Mouse (Mus musculus) spleen, embryonic (tissue): Measurements from ENCODE around the gene Bcl11a.

Experiments used
- CTCF ChIA-PET: fragments of 350-600 bp; sonication (Branson Sonifier 250); formaldehyde crosslinking; loops from one replicate; lab custom pipeline; 2022; lab: Charles Lee

The Bcl11a gene

DNA sequence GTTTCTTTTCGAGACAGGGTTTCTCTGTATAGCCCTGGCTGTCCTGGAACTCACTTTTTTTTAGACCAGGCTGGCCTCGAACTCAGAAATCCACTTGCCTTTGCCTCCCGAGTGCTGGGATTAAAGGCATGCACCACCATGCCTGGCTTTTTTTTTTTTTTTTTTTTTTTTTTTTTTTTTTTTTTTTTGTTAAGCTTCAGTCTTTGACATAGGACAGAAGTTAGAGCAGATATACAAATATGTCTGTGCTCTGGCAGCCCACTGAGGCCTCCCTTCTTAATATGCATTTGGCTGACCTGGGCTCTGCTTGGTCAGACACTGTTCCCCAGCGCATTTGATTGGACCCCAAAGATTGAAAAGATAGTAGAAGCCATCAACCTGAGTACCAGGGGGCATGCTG is 51.0 kb downstream of the Bcl11a start:
- CTCF ChIA-PET, result interaction anchor here (0.6 to 0.7 kb wide), 2 partner anchors 105 to 358 kb away, joined by 3 to 5 read pairs; partner anchors contain the start of gene Rel

DNA sequence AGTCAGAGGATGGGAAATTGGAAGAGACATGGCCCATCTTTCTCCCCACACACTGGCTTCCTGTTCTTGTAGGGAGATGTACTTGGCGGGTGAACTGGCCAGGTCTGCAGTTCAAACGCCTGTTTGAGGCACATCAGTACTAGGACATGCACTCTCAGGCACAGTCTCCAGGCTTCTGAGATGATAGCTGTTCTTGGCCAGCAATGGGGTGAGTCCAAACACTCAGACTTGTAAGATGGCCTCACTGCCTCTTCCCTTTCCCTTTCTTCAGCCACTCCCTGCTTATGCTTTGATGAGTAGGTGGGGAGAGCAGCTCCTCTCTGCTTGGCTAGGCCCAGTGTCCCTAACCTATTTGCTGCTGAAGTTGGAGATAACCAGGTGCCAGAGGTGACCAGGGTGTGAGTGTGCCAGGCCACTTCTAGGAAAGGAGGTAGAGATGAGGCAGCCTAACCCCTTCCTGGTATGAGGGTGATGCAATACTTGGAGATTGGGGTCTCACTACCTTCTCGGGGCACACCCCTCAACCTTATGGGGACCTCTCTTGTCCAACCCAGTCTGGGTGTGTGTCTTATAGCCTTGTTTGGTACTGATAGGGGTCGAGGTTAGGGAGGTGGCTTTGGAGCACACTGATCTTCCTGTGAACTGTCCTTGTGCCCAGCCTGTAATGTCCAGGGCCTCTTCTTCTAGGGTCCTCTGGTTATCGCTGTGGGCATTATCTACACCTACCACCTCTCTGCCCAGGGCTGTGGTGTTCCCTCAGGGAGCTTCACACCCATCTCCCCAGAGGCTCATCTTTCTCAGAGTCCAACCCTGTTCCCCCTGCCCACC is 51.7 kb downstream of the Bcl11a start:
- CTCF ChIA-PET, result interaction anchor here (0.6 to 1.6 kb wide), 2 partner anchors 10 to 104 kb away, joined by 3 to 4 read pairs; no protein-coding TSS in a partner anchor

DNA sequence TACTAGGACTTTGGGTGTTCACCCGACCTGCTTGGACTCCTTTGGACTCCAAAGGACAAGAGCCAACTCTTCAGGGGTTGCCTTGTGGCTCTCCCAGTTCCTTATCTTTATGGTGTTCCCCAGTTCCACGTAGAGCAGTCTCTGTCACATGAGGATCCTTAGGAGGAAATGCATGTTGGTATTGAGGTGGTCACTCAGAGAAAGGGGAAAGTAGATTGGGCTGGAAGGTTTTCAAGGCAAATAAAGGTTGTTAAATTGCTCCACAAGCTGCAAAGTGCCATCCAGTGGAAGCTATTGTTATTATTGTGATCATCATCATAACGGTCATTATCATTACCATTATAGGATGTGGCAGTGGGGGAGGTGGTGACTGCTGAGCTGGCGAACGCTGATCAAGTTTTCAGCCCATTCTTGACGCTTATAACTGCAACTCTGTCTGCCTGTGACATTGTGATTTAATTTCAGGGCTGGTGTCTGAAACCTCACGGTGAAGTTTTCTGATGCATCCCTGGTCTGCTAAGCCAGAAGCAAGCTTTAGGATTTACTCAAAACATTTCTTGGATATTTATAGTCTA is 52.4 kb downstream of the Bcl11a start:
- CTCF ChIA-PET, result interaction anchor here (1.6 kb wide), 1 partner anchor 10 kb away, joined by 4 read pairs; no protein-coding TSS in a partner anchor

- CTCF ChIA-PET, result no interaction called here
Observed at GRCm38 (mm10) chr11:24131818-24132217, 54.0 kb downstream of the Bcl11a start.

- CTCF ChIA-PET, result interaction anchor here (0.7 kb wide), 1 partner anchor 98 kb away, joined by 3 read pairs; no protein-coding TSS in a partner anchor
Observed at GRCm38 (mm10) chr11:24132358-24132757, 54.5 kb downstream of the Bcl11a start.

- CTCF ChIA-PET, result interaction anchor here (0.7 kb wide), 1 partner anchor 99 kb away, joined by 3 read pairs; no protein-coding TSS in a partner anchor
Observed at GRCm38 (mm10) chr11:24132853-24133252, 55.0 kb downstream of the Bcl11a start.

GRCm38 (mm10) chr11:24133484-24133883 is 55.6 kb downstream of the Bcl11a start:
- CTCF ChIA-PET, result interaction anchor here (0.7 kb wide), 1 partner anchor 51 kb away, joined by 13 read pairs; no protein-coding TSS in a partner anchor

DNA sequence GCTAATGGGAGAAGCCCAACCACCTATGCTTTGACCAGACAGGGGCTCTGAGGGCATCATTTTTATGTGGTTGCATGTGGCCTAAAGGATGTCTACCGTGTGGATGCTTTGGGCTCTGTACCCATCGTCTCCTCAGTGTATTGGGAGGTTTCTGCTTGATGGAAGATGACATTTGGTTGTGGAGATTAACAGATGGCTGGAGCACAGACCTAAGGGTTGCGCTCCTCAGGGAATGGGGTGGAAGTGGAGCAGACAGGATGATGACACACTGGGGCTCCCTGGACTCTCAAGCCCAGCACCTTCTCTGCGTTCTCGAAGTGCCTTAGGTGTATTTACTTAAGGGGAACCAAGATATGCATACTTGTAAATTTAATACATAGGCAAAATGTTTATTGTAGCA is 56.1 kb downstream of the Bcl11a start:
- CTCF ChIA-PET, result interaction anchor here (0.7 kb wide), 1 partner anchor 50 kb away, joined by 13 read pairs; no protein-coding TSS in a partner anchor

DNA sequence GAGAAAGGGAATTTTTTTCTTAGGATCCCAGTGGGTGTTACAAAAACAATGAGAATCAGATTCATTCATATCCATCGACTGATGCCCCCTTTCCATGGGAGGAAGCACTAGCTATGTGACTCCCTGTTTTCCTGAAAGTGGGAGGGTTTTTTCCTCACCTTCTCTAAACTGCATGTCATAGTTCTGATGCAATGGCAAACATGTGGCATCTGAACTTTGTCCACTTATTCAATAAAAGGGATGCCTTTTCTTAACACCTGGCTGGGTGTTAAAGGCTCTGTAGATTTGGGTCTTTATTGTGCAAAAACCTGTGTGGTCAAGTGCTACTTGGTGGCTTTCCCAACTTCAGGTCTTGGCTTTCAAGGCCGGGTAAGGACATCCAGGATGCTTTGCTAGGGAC is 57.4 kb downstream of the Bcl11a start:
- CTCF ChIA-PET, result no interaction called here

DNA sequence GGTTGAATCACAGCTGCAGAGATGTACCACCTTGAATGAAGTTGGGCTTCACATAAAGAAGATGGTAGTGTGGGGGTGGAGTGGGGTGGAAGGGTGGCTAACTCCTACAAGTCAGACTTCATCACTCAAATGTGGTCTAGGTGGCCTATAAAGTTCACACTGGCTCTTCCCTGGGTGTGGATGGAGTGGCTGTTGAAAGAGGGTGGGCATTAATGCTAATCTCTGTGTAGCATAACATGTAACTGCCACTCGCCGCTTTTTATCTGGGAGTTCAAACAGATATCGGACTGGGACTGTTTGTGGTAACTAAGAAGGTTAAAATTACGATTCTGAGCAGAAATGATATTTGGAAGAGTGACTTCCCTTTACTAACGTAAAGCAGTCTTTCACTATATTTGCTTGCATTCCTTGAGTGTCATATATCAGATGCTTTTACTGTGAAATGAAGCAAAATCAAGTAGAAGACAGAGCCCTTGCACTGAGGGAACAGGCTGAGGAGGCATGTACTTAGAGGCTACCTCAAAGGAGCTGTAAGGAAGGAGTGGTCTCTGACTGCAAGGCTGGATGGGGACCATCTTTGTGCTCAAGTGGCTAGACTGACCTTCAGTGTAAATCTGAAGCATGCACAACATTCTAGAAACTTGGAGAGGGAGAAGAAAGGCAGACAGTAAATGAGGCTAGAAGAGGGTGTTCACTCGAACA is 58.4 kb downstream of the Bcl11a start:
- CTCF ChIA-PET, result no interaction called here

- CTCF ChIA-PET, result no interaction called here
Observed at GRCm38 (mm10) chr11:24137891-24138290, 60.0 kb downstream of the Bcl11a start.

- CTCF ChIA-PET, result interaction anchor here (0.7 kb wide), 2 partner anchors 45 to 249 kb away, joined by 3 read pairs; no protein-coding TSS in a partner anchor
Observed at GRCm38 (mm10) chr11:24138600-24139375, 60.9 kb downstream of the Bcl11a start.

DNA sequence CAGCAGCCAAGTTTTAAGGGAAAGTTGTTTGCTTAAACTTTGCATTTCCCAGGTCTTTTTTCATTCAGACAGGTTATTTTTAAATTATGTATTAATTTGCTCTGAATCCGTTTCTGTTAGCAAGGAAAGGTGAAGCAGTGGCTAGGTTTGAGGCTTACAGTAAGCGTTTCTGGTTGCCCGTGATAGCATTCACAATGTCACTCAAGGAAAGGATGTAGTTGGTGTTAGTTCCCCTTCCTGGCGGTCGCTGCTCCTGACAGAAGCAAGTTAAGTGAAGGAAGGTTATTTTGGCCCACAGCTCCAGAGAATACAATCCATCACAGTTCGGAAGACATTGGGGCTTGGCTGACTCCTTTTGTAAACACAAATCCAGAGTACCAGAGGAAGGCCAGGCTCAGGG is 61.6 kb downstream of the Bcl11a start:
- CTCF ChIA-PET, result interaction anchor here (1.7 kb wide), 1 partner anchor 9 kb away, joined by 4 read pairs; no protein-coding TSS in a partner anchor

DNA sequence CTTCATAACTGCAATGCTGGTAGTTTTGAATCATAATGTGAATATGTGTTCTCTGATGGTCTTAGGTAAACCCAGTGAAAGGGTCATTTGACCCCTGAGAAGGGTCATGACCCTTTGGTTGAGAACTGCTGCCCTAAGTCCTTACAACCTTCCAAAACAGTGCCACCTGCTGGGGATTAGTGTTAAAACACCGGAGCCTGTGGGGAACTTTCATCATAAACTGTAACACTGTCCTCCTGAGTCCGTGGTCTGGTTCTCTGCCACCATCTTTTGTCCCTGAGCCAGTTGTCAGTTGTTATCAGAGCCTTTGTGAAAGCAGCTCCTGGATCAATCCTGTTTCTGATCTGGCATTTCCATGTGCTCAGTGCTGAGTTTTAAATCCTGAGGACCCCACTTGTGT is 62.1 kb downstream of the Bcl11a start:
- CTCF ChIA-PET, result interaction anchor here (0.6 to 1.7 kb wide), 3 partner anchors 10 to 543 kb away, joined by 4 to 7 read pairs (median 4); no protein-coding TSS in a partner anchor

DNA sequence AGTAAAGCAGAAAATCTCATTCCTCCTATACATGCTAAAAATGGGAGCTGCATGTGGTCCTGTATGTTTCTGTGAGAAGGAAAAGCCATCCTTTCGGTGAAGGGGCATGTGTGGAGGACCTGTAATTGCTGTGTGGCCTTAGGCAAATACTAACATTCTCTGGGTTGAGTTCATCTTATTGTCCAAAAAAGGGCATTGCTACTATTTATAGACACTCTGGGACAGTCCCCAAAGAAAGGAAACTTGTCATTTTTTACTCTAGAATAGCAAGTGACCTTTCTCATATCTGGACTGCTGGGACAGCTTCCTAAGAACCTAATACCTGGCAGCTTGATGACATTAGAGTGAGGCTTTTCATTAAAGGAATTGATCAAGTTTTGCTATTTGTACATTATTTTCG is 63.1 kb downstream of the Bcl11a start:
- CTCF ChIA-PET, result interaction anchor here (1.7 kb wide), 1 partner anchor 11 kb away, joined by 4 read pairs; no protein-coding TSS in a partner anchor

DNA sequence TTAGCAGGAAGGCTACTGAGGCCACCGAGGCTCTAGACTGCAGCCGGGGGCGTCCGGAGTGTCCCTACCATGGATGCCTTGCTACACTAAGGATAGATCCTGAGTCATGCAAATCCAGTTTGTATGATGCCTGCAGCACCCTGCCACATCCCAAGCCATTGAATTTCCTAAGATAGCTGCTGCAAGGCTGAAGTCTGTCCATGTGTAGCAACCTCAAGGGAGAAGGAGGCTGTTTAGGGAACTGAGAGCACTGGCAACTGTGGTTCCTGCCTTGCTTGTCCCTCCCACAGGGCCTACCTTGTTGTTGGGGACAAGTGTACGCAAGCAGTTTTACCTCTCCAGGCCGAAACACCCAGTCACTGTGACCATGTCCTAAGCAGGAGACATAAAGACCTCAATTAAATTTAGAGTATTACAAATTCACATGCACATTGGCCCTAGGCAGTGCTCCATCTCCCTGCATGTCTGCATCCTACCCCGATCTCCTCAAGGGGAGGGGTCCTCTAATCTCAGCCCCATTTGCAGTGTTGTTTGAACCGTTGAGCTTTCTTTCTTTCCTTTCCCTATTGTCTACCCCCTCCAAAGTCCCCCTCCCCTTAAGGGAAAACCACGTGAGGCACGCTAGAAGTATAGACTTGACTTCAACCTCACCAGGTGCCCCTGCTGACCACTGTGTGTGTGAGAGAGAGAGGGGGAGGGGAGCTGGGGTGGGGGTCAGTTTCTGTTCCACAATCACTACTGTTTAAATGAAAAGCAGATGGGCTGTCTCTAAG is 63.8 kb downstream of the Bcl11a start:
- CTCF ChIA-PET, result interaction anchor here (0.6 kb wide), 1 partner anchor 725 kb away, joined by 14 read pairs; no protein-coding TSS in a partner anchor

- CTCF ChIA-PET, result interaction anchor here (0.6 kb wide), 1 partner anchor 726 kb away, joined by 14 read pairs; no protein-coding TSS in a partner anchor
Observed at GRCm38 (mm10) chr11:24142316-24142715, 64.5 kb downstream of the Bcl11a start.

GRCm38 (mm10) chr11:24144159-24144946 is 66.5 kb downstream of the Bcl11a start:
- CTCF ChIA-PET, result no interaction called here

DNA sequence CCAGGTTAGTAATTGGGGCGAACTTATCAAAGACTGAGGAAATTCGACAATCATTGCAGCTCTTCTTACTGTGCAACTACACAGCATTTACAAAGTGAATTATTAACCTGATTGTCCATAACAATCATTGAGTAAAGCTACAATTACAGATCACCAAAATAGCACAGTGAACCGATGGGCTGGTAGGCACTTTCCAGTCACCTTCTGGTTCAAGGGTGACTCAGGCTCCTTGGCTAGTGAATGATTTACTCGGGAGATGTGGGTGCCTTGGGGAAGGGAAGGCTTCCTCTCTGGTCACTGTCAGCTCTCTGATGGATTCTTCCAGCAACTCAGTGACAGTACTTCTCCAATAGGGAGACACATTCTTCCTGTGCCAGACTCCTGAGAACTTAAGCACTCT is 68.2 kb downstream of the Bcl11a start:
- CTCF ChIA-PET, result no interaction called here
